ENCODE assay signal across 9 mouse cellular contexts in the genomic region with DNA sequence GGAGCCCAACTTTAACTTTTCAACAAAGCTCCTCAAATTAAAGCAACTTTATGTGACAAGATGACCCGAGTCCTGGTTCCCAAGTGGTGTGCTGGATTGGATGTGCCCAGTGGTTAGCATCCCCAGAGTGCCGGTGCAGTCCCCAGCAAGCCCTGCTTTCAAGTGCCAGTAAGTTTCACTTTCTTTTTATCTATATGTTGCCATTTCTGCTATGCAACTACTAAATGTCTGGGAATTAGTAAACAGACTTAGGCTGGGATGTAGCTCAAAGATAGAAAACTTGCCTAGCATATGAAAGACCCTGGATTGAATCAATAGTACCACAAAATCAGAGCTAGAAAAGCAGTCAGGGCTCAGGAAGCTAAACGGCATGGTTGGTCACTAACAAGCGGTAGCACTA. TPM values are rescaled to one million over a fixed set of nuclear protein-coding genes. Genes with fewer than 3 reads are reported as not detected.
DNase-seq lines count a peak whose midpoint lies in the region; ATAC-seq and TF ChIP-seq lines count a peak whose summit lies in the region.
"Had no signal": no experiment of that assay in that cellular context is flagged by ENCODE, and none has a peak within 500 bp of the region (broad histone marks: within the 10 kb centered on the region; RNA-seq: fewer than 3 reads in every experiment).

No protein-coding gene starts in this region.

- no peak for TF ChIP-seq POLR2A in bone marrow macrophage, adult 2 months (IDR thresholded peaks at IDR 0.05; ENCODE audit: borderline replicate concordance, low read depth, low read length)

- H3K36me3 ChIP-seq in lung, embryonic 15.5 days, result 0 out of 2 replicates have a peak, but pooled peaks cover 3% of the 10 kb centered on the region
- H3K36me3 ChIP-seq in neural tube, embryonic 15.5 days, result 0 out of 2 replicates have a peak, but pooled peaks cover 3% of the 10 kb centered on the region

- no peaks in the 10 kb centered on the region for H3K27me3 ChIP-seq in lung, embryonic 15.5 days
- H3K27me3 ChIP-seq in neural tube, embryonic 15.5 days (replicated peaks), result no peaks in the 10 kb centered on the region

- peaks cover 16% of the 10 kb centered on the region for H3K4me1 ChIP-seq in lung, embryonic 15.5 days
- H3K4me1 ChIP-seq in bone marrow macrophage, adult 2 months (ENCODE audit: control insufficient read depth, insufficient read depth, low read length), result peaks cover 7% of the 10 kb centered on the region
- H3K4me1 ChIP-seq in neural tube, embryonic 15.5 days, result peaks cover 22% of the 10 kb centered on the region

- H3K9me3 ChIP-seq in lung, embryonic 15.5 days, result no peaks in the 10 kb centered on the region
- H3K9me3 ChIP-seq in neural tube, embryonic 15.5 days (replicated peaks), result no peaks in the 10 kb centered on the region

- no peak for DNase-seq in lung, postnatal 10 days
- no peak for DNase-seq in retina, postnatal 1 day
- no peak for DNase-seq in right cerebral cortex, postnatal 25 days
- DNase-seq: kidney, adult 18-20 months had no signal

- peak overlapping the region; percentile 70 for H3K4me2 ChIP-seq in lung, embryonic 15.5 days
- peak overlapping the region; percentile 81 for H3K4me2 ChIP-seq in neural tube, embryonic 15.5 days

- H3K27ac ChIP-seq in lung, embryonic 15.5 days, result no peak overlapping the region
- H3K27ac ChIP-seq in bone marrow macrophage, adult 2 months (ENCODE audit: insufficient read depth, low read depth, low read length), result no peak overlapping the region
- no peak overlapping the region for H3K27ac ChIP-seq in neural tube, embryonic 15.5 days (replicated peaks)

- WGBS in lung, embryonic 15.5 days, result 53% methylated on average over 4 of the region's 4 CpGs
- WGBS in neural tube, embryonic 15.5 days, result 84% methylated on average over 4 of the region's 4 CpGs

- peak overlapping the region; percentile 95 for H3K4me3 ChIP-seq in lung, embryonic 15.5 days
- H3K4me3 ChIP-seq in bone marrow macrophage, adult 2 months (ENCODE audit: insufficient read depth, low read length), result peak overlapping the region; percentile 65
- peak overlapping the region; percentile 6; the same call in 1 of the 2 replicates for H3K4me3 ChIP-seq in neural tube, embryonic 15.5 days (replicated peaks)

- H3K9ac ChIP-seq in lung, embryonic 15.5 days, result peak overlapping the region; percentile 27; the same call in 1 of the 2 replicates
- no peak overlapping the region for H3K9ac ChIP-seq in neural tube, embryonic 15.5 days (replicated peaks)

- no peak for ATAC-seq in lung, embryonic 15.5 days (ENCODE audit: borderline replicate concordance, extremely low read depth, low FRiP score, low TSS enrichment)
- peak; percentile 39 for ATAC-seq in inflammation-experienced regulatory T-cells, adult 6 months
- no peak for ATAC-seq in neural tube, embryonic 15.5 days (ENCODE audit: low FRiP score)
- ATAC-seq in monocyte, adult 5-6 weeks (replicated peaks; ENCODE audit: insufficient number of reproducible peaks, low FRiP score, low TSS enrichment, poor library complexity, severe bottlenecking), result no peak

- no peak for TF ChIP-seq CTCF in bone marrow macrophage, adult 2 months (IDR thresholded peaks at IDR 0.05; ENCODE audit: low read depth, low read length)

RNA-seq across cellular contexts. Expression of a gene that starts 2.3 kb away (rescaled TPM):
- 66.9 and 73.0 TPM in 2 replicates for polyA plus RNA-seq in lung, embryonic 15.5 days (2015; fragmentation: Nextera tagmentation; extraction: Ambion mirVana)
- polyA plus RNA-seq in bone marrow macrophage, adult 2 months (2012; ENCODE audit: insufficient read depth, insufficient read length, missing spikeins), result 29.9 and 32.7 TPM in 2 replicates
- polyA plus RNA-seq in inflammation-experienced regulatory T-cells, adult 6 months (2017; shearing (Covaris generic)), result 100 to 1,000 TPM; 102 to 142 (median 126) TPM
- 38.0 and 52.0 TPM in 2 replicates for polyA plus RNA-seq in neural tube, embryonic 15.5 days (2015; fragmentation: Nextera tagmentation; extraction: Ambion mirVana)
- total RNA-seq in monocyte, adult 5-6 weeks (2017), result 148 to 191 TPM (median 165 TPM) in 3 replicates

RNA-seq across cellular contexts. Expression of a gene that starts 55.1 kb away (rescaled TPM):
- polyA plus RNA-seq in lung, embryonic 15.5 days (2015; fragmentation: Nextera tagmentation; extraction: Ambion mirVana), result 1.6 and 2.1 TPM in 2 replicates
- polyA plus RNA-seq in bone marrow macrophage, adult 2 months (2012; ENCODE audit: insufficient read depth, insufficient read length, missing spikeins), result not detected in 2 replicates
- not detected for polyA plus RNA-seq in inflammation-experienced regulatory T-cells, adult 6 months (2017; shearing (Covaris generic))
- 0.83 and 1.2 TPM in 2 replicates for polyA plus RNA-seq in neural tube, embryonic 15.5 days (2015; fragmentation: Nextera tagmentation; extraction: Ambion mirVana)
- not detected in 3 replicates for total RNA-seq in monocyte, adult 5-6 weeks (2017)

Comparison
In these comparisons a context has a peak if more than half of its experiments do, and no peak if none do; other contexts are left out.
1. H3K4me3 ChIP-seq: peak in every context shown above with its lines; median percentile 95 in lung, embryonic 15.5 days; 65 in bone marrow macrophage, adult 2 months; 6 in neural tube, embryonic 15.5 days.